Mouse (Mus musculus): Measurements from ENCODE around the gene Hcls1.

Hcls1 gene

DNA sequence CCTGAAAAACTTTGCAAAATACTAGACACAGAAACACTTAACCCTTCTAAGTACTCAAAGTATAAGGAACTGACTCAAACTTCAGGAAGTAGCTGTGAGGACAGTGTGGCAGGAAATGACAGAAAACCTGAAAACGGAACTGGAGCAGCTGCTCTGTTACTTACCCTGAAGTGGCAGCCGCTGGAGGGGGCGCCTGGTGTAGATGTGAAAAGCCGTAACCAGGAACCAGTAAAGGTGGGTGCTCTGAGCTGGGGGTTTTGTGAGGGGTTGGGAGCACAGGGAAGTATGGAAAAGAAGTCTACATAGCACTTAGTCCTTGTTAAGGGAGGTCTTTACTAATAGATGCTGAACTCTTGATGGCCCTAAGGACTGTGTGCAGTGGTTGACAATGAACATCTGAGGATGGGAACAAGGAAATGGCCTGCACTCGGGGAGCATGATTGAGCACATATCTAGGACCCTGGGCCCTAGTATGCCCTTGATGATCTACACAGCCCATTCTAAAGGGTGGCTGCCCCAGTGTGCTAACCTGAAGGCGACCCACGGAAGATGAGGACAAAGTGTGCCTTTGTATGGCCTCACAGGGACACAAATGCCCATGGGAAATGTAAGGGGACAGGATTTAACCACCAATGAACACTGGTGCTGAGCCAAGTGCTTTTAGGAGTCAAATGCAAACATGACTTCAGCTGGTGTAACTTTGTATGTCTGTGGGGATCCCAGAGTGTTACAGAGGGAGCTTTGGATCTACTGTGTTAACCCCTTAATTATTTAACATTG lies at the start of gene Hcls1:
Hcls1 (plus strand) TSS at position 143 of the 780 bp plus-strand sequence.
- DNase-seq = no peak

DNA sequence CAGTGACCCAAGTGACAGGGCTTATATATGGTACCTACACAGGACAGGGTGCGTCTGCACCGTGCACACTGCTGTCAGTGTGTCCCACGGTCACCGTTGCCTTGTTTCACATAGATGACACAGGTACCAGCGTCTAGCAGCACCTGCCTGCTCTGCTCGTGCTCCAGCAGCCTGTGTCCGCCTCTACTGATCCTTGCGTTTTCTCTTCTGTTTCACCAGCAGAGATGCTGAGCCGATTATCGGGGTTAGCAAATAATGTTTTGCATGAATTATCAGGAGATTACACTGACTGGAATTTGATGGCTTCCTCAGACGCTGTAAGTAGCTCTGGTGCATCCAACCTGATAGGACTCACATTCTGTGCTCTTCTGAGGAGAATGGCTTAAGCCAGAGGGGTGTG lies 48.9 kb upstream of the Hcls1 start:
- DNase-seq = no peak

DNA sequence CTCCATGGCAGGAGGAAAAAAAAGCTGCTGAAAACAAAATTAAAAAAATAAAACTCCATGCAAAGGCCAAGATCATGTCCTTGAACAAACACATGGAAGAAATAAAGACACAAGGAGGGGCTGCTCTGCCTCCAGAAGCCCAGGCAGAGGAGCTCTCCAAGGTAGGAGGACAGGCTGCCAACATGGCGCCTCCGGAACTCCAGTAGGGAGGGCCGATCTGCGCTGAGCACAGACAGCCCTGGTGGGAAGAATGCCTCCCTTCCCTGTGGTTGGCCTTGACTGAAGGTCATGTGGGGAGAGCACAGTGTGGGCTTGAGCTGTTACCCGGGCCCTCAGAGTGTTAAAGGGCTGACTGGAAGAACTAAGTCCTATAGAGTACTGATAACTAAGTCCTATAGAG lies 47.2 kb upstream of the Hcls1 start:
- DNase-seq = no peak

DNA sequence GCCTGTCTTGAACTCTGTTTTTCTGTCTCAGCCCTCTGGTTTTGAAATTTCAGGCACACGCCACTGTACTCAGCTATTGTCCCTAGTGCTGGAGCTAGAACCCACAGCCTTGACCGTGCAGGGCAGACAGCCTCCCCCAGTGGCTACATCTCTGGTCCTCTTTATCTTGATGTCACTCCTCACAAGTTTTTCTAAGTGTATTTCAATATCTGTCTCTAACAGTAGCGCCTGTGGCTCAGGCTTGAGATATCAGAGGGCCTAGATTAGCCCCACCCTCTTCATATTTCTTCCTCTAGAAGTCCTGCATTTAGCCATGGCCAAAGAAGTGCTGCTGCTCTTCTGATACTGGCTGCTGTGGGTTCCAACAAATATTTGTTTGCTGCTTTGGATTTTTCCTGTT lies 44.2 kb upstream of the Hcls1 start:
- DNase-seq = no peak

DNA sequence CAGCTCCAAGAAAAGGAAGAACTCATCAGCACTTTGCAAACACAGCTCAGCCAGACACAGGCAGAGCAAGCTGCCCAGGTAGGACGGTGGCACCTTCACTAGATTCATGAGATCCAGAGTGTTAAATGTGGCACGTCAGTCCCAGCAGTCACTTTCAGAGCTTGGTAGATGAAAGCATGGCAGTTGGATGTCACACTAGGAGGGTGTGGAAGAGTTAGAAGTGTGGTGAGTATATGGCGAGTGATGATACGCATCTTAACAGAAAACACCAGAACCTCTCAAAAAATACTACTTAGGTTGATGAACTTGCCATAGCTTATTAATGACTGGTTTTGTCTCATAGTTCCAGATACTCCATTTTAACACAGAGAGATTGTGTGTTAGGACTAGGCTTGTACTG lies 43.4 kb upstream of the Hcls1 start:
- no peak for DNase-seq

DNA sequence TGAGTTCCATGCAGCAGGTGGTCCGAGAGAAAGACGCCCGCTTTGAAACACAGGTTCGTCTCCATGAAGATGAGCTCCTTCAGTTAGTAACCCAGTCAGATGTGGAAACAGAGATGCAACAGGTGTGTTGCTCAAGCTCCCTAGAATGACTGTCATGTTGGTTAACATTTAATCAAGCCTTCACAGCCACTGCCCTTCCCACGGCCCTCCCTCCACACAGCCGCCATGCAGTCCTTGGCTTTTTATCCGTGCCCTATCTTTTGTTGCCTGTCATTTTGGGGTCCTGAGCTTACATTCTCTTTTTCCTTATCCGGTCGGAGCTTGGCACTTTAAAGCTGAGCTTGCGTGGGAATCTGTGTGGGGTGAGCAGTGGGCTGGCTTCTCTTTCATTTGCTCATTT lies 41.5 kb upstream of the Hcls1 start:
- no peak for DNase-seq

DNA sequence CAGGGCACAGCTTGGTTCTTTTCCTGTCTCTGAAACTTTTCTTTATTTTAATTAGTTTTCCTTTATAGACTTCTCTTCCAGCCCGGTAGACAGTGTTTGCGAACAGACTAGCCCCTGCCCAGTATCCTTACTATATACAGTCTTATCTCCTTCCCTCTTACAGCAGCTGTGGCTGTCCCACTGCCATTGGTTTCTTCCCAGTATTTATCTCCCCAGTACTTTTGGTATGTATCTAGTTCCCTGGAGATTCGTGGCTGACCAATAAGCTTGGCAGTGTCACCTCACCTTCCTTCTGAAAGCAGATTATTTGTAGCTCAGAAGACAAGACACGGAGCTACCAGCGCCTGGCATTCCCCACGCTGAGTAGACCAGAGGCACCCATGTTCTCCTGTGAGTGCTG lies 38.1 kb upstream of the Hcls1 start:
- no peak for DNase-seq

DNA sequence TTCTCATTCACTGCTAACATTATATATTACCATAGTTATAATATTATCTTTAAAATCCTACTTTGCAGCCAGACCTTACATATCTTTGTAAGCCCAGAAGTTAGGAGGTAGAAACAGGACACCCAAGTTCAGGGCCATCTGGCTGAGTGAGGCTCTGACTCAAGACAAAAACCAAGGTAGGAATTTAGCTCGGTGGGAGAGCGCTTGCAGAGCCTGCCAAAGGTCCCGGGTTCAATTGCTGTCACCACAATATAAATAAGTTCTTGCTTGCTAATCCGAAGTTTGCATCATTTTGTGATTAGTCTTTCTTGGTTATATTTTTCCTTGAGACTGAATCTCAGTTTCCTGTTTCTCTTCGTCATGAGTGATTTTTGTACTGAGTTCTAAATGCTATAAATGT lies 31.6 kb upstream of the Hcls1 start:
- no peak for DNase-seq

DNA sequence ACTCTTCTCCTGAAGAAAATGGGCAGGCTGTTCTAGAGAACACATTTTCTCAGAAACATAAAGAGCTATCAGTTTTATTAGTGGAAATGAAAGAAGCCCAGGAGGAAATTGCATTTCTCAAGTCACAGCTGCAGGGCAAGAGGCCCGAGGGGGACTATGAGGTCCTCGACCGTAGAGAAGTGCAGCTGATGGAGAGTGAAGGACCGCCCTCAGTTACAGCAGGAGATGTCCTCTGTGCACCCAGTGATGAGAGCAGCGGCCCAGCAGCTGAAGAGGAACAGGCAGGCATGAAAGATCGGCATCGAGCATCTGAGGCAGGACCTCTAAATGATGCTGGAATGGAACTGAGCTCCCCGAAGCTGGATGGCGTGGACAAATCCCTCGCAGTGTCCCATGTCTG lies 22.9 kb upstream of the Hcls1 start:
- DNase-seq = no peak

DNA sequence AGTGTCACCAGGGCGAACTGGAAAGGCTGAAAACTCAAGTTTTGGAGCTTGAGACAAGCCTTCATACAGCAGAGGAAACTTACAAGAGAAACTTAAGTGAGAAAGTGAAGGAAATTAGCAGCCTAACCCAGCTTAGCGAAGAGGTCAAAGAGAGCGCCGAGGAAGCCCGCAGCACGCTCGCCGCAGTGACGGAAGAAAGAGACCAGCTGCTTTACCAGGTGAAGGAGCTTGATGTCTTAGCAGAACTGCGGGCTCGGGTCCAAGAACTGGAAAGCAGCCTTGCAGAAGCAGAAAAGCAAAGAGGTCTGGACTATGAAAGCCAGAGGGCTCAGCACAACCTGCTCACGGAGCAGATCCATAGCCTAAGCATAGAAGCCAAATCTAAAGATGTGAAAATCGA lies 22.5 kb upstream of the Hcls1 start:
- no peak for DNase-seq

DNA sequence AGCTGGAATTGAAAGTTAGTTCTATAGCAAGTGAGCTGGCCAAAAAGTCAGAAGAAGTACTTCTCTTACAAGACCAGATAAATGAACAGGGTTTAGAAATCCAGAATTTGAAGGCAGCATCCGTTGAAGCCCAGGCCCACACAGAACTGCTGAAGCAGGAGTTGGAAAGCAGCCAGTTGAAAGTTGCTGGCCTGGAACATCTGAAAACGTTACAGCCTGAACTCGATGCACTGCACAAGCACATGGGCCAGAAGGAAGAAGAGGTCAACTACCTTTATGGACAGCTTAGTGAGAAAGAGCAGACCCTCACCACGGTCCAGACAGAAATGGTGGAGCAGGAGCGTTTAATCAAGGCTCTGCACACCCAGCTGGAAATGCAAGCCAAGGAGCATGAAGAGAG lies 20.6 kb upstream of the Hcls1 start:
- DNase-seq = no peak

DNA sequence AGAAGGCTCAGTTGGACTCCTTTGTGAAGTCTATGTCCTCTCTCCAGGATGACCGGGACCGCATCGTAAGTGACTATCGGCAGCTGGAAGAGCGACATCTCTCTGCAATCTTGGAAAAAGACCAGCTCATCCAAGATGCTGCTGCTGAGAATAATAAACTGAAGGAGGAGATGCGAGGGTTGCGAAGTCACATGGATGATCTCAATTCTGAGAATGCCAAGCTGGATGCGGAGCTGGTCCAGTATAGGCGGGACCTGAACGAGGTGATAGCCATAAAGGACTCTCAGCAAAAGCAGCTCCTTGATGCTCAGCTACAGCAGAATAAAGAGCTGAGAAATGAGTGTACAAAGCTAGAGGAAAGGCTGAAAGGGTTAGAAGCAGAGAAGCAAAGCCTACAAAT lies 16.3 kb upstream of the Hcls1 start:
- no peak for DNase-seq

DNA sequence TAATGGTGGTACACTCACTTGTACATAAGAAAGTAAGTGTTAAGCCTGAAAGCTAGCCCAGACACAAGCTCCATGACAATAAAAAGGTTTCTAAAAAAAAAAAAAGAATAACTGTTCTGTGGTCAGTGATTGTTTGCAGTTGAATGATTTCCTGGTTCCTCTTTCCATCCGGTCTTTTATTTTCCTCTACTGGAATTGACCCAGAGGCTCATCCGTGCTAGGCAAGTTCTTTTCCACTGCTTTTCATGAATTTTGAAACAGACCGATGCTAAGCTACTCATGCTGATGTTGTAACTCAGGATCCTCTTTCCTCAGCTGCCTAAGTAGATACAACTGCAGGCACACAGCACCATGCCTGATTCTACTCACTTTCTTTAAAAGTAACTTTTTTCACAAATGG lies 14.4 kb upstream of the Hcls1 start:
- no peak for DNase-seq

DNA sequence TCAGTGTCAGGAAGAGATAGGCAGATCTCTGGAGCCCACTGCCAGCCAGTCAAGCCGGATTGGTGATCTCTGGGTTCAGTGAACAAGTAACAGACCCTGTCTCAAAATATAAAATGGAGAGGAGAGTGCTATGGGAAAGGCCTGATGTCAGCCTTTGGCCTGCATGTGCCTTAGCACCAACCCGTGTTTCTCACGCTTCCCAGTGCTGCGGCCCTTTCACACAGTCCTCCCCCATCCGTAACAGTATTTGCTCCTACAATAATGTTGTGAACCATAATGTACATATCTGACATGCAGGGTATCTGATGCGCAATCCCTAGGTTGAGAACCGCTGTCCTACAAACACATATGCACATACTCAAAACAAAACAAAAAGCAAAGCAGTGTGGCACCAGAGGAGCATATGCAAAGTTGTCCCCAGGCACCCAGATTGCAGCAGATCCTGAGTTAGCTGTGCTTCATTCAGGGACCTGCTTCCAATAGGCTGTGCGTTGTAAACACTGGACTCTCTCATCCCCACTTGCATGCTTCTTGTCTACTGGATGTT lies 13.6 kb upstream of the Hcls1 start:
- no peak for DNase-seq

DNA sequence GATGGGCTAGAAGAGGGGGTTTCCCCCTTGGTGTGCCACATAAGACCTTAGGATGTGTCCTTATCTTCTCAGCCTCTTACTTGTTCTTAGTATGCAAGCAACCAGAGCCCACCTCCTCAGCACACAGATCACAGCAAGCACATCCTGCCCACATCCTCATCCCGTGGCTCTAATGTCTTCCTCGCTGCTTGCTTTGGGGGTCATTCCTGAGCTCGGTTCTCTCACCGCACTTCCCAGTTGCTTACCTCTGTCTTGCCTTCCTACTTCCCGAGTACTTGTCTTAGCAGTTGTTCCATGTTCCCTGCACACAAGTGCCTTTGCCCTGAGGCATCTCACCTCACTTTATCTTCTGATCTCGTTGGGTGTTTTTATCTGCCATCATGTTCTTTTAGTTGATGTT lies 12.8 kb upstream of the Hcls1 start:
- DNase-seq = no peak

DNA sequence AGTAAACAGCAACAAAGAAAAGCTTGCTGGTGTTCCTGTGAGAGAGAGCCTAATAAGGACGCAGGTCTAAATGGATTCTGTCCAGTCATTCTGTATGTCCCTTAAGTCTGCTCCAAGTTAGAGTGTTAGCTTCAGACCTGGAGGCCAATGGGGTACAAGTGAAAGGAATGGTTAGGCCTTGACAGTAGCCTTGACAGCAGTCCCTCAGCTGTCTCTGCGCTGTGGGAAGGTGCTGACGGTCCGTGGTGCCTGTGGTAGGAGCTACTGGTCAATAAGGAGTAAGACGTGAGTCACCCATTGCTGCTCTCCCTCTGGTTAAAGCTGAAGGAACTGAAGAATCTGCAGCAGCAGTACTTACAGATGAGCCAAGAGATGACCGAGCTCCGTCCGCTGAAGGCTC lies 10.5 kb upstream of the Hcls1 start:
- DNase-seq = no peak

DNA sequence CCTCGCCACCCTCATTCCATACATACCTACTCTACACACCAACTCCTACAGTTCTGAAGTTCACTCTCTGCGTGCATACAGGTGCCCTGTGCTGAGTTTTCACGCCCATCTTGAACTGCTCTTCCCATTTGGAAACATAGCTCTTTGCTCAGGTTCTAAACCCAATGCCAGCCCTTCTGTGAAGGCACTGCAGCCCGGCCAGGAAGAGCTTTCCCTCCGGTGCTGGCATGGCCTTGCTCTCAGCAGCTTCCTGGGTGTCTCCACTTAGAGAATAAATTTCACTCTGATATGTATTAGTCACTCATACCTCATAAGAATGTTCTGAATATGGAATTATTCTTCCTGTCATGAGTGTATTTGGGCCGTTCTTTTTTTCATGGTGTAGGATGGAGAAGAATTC lies 9.4 kb upstream of the Hcls1 start:
- no peak for DNase-seq

DNA sequence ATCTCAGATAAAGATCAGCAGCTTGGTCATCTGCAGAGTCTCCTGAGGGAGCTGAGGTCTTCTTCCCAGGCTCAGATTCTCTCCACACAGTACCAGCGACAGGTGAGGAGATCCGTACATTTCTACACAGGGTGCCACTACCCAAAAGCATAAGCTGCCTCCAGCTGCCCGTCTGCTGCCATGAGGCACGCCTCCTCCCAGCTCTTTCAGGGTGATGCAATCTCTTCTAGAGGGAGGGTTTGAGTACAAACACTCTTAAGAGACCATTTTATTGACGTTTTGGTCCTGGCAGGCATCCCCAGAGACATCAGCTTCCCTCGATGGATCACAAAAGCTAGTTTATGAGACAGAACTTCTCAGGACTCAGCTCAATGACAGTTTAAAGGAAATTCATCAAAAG lies 9.0 kb upstream of the Hcls1 start:
- DNase-seq = no peak

DNA sequence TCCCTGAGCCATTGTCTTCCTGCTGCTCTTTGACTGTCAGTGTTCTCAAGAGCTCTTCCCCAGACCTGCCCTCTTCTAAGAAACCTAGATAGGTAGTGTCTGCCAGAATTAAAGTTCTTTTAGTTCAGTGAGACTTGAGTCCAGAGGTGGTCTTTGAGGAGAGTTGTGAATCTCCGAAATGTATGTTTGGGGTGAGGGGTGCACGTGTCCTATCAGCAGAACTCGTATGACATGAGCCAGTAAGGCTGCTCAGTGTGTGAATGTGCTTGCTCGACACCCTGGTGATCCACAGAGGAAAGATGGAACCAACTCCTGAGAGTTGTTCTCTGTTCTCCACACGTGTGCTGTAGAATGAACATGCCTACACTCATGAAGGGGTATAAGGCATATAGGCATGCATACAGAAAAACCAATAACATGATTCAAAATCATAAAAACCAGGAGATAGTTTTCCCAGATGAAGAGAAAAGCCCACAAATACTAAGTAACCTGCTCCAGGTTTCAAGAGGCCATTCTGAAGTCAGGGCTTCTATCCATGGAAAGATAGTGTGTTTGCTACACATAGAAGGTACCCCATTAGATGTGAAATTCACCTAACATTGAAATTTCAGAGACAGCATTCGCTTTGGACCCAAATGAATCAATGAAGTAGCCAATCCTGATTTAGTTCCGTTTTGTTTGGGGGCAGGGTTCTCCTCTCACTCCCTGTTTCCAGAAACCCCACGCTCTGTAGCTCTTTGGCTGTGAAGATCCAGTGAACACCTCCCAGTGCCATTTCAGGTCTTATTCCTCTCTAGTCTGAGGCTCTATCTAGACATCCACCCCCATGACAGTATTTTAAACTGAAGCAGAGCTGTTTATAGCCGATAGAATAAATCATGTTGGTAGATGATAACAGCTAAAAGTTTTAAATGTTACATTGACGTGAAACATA lies 8.0 kb upstream of the Hcls1 start:
- no peak for DNase-seq

DNA sequence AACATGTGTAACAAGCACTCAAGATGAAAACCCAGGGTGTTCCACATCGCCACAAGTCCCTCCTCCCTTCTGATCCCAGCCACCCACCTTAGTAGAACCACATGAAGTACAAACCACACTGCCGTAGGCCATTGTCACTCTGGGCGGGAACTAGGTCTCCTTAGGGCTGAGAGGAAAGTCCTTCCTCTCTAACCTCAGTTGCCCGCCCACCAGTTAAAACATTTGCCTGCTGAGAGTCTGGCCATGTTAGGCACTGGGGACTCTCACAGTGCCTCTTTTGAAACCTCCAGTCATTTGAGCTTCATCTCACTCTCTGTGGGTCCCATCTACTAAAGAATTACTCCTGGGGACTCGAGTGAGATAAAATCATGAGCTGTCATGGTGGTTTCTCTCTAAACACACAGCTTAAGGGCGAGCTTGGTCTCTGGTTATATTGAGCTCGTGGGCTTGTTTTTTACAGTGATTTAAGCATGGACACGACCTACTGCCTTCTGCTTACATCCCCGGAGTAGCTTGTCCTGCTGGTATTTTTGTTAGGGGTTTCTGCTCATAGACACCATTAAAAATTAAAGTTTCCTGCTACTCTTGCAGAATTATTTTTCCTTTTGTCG lies 7.2 kb upstream of the Hcls1 start:
- DNase-seq = no peak

DNA sequence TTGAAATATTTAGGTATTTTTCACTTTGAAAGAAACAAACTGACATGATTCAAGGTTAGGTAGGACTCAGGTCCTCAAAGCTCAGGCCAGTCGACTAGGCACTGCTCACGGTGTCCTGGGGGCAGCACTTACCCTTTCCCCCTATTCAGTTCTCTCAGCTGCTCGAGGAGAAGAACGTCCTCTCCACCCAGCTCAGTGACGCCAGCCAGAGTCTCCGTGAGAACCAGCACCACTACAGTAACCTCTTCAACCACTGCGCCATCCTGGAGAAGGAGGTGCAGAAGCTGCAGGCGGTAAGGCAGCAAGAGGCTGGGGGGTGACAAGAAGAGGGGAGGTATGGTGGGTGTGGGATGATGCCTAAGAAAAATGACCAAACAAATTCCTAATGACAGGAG lies 6.7 kb upstream of the Hcls1 start:
- no peak for DNase-seq

DNA sequence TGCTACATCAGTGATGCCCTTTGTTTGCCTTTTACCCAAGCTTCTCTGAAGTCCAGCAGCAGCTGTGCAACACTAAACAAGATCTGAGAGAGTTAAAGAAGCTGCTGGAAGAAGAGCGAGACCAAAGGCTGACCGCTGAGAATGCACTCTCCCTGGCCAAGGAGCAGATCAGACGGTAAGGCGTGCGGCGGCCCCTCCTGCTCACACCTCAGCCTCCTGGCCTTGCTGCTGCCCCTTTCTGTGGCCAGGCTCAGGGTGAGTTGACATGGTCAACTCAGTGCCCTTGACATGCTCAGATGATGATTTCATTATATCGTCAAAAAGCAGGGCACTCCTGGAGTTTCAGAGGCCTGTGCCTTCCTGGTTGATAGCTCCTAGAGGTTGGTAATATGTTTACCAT lies 5.6 kb upstream of the Hcls1 start:
- no peak for DNase-seq

Data from cerebellum, adult 11-12 months (tissue).